Mouse (Mus musculus): ENCODE data around the gene H2al1j. TPM values are rescaled to one million over a fixed set of nuclear protein-coding genes. Genes with fewer than 3 reads are reported as not detected.
"Not testable (repeated sequence)": the region's sequence is repeated elsewhere in the genome, so short reads cannot be mapped to it uniquely, and the experiment has no call there.

The H2al1j gene
- total RNA-seq (2021): not detected

- intact Hi-C loops (cut with DNase I); DNase-seq (ENCODE audit: extremely low spot score in 1 of 2, low spot score in 2 of 2): not testable (repeated sequence)
These were observed at the start of gene H2al1j for GRCm38 (mm10) chrX:11327522-11327921. Gene H2al1j, plus strand, starts transcription at chrX:11327822.

DNA sequence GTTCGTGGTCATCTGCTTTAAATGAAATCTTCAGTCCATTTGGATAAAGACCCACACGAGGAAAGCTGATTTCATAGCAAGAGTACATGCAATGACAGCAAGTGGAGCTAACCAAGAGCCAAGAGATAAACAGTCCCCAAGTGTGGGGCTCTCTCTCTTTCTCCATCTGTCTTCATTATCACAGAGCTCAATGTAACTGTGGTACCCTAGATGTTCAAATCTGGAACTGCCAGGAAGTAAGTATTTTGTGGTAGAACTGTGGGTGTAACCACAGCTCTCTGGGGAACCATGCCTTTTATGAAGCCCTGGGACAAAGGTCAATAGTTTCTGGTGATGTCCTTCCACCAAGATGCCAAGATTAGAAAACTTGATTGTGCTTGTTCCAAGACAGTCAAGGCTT lies 46.9 kb upstream of the H2al1j start:
- DNase-seq (ENCODE audit: extremely low spot score in 1 of 2, low spot score in 2 of 2): no peak
- intact Hi-C loops (cut with DNase I): no loop called here

DNA sequence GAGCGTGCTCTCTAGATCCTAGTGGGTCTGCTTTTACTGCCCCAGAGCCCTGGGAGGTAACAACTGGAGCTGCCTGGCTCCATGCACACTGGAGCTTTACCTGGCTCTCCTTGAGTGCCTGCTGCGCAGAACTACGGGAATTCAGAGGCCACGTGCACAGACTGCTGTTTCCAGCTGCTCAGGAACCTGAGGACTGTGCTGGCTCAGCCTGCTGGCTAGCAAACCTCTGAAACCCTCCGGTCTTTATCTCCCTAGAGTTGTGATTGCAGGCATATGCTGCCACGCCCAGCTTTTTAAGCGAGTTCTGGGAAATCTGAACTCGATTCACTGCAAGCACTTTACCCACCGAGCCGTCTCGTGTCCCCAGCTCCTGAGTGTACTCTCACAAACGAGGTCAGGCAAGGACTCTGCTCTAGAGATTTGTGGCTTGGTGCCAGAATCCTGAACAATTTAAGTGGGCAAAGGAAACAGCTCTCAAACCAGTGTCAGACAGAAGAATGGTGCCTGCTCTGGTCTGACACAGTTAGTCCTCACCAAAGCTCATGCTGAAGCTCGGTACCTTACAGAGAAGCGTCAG lies 39.2 kb upstream of the H2al1j start:
- peak; percentile 9 to 15 for DNase-seq (ENCODE audit: extremely low spot score in 1 of 2, low spot score in 2 of 2)
- intact Hi-C loops (cut with DNase I): no loop called here

DNA sequence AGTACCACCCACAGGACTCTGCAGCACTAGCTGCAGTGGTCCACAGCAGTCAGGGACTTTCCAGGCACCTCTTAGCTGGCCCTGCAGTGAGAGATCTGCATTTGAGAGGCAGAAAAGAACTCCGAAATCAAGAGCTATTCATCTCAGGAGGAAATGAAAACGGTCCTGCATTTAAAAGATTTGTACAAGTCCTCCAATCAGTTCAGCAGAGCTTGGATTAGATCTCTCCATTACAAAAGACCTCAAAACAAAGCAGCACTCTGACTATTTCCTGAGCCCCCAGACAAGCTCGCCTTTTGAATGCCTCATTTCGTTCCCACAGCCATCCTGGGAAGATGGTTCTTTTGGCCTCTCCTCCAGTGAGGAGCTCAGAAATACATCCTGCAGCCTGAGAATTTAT lies 38.4 kb upstream of the H2al1j start:
- intact Hi-C loops (cut with DNase I): no loop called here
- DNase-seq (ENCODE audit: extremely low spot score in 1 of 2, low spot score in 2 of 2): no peak

- intact Hi-C loops (cut with DNase I); DNase-seq (ENCODE audit: extremely low spot score in 1 of 2, low spot score in 2 of 2): not testable (repeated sequence)
These were observed 28.7 kb upstream of the H2al1j start, which contains the start of gene H2al1a for GRCm38 (mm10) chrX:11298957-11299356. Gene H2al1a, plus strand, starts transcription at chrX:11299257.

DNA sequence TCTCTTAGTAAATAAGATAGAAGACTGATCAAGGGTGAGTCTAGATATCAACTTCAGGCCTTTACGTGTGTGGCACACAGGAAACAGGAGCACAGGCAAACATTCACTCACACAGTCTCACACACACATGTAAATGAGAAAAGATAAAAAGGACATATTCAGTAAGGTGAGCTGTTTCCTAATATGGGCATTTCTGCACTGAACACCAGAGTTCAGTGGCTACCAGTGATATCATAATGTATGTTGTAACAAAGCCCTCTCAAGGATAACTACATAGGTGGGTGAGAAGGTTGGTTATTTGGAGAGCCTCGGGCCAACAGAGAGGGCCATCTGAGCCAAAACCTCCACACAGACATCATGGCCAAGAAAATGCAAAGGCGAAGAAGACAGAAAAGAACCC lies 25.5 kb upstream of the H2al1j start, which contains the start of gene H2al1b:
Gene H2al1b, plus strand, starts transcription at position 301 of the 400 bp plus-strand sequence.
- DNase-seq (ENCODE audit: extremely low spot score in 1 of 2, low spot score in 2 of 2); intact Hi-C loops (cut with DNase I): not testable (repeated sequence)

- DNase-seq (ENCODE audit: extremely low spot score in 1 of 2, low spot score in 2 of 2); intact Hi-C loops (cut with DNase I): not testable (repeated sequence)
These were observed 22.3 kb upstream of the H2al1j start, which contains the start of gene H2al1c for GRCm38 (mm10) chrX:11305355-11305754. Gene H2al1c, plus strand, starts transcription at chrX:11305655.

DNA sequence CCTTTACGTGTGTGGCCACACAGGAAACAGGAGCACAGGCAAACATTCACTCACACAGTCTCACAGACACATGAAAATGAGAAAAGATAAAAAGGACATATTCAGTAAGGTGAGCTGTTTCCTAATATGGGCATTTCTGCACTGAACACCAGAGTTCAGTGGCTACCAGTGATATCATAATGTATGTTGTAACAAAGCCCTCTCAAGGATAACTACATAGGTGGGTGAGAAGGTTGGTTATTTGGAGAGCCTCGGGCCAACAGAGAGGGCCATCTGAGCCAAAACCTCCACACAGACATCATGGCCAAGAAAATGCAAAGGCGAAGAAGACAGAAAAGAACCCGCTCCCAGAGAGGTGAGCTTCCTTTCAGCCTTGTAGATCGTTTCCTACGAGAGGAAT lies 19.1 kb upstream of the H2al1j start, which contains the start of gene H2al1d:
Gene H2al1d, plus strand, starts transcription at position 301 of the 400 bp plus-strand sequence.
- intact Hi-C loops (cut with DNase I); DNase-seq (ENCODE audit: extremely low spot score in 1 of 2, low spot score in 2 of 2): not testable (repeated sequence)

GRCm38 (mm10) chrX:11311634-11312033 lies 16.0 kb upstream of the H2al1j start, which contains the start of gene H2al1e:
Gene H2al1e, plus strand, starts transcription at chrX:11311934.
- intact Hi-C loops (cut with DNase I); DNase-seq (ENCODE audit: extremely low spot score in 1 of 2, low spot score in 2 of 2): not testable (repeated sequence)

GRCm38 (mm10) chrX:11314858-11315257 lies 12.8 kb upstream of the H2al1j start, which contains the start of gene H2al1f:
Gene H2al1f, plus strand, starts transcription at chrX:11315158.
- DNase-seq (ENCODE audit: extremely low spot score in 1 of 2, low spot score in 2 of 2); intact Hi-C loops (cut with DNase I): not testable (repeated sequence)

- intact Hi-C loops (cut with DNase I); DNase-seq (ENCODE audit: extremely low spot score in 1 of 2, low spot score in 2 of 2): not testable (repeated sequence)
These were observed 9.7 kb upstream of the H2al1j start, which contains the start of gene H2al1g for GRCm38 (mm10) chrX:11317956-11318355. Gene H2al1g, plus strand, starts transcription at chrX:11318256.

GRCm38 (mm10) chrX:11321192-11321591 lies 6.4 kb upstream of the H2al1j start, which contains the start of gene H2al1h:
Gene H2al1h, plus strand, starts transcription at chrX:11321492.
- DNase-seq (ENCODE audit: extremely low spot score in 1 of 2, low spot score in 2 of 2); intact Hi-C loops (cut with DNase I): not testable (repeated sequence)

GRCm38 (mm10) chrX:11324359-11324758 lies 3.3 kb upstream of the H2al1j start, which contains the start of gene H2al1i:
Gene H2al1i, plus strand, starts transcription at chrX:11324659.
- intact Hi-C loops (cut with DNase I); DNase-seq (ENCODE audit: extremely low spot score in 1 of 2, low spot score in 2 of 2): not testable (repeated sequence)

DNA sequence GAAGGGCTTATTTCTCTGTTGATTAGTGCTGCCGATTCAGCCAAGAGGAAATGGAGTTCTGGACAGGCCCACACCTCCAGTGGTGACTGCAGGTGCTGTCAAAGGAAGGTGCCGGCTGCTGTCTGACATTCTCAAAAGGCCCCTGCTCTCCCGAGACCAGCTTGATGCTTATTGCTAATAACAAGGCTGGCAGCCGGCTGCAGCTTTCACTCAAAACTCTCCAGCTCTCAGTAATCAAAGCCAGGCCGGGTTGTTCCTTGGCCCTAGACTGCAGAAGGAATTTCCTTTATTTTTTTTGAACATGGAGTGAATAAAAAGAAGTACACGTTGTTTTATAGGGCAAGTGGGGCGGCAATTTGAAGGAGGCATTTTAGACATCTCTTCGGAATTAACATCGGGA lies 18.1 kb downstream of the H2al1j start:
- peak in 1 of 2 experiments; percentile 13 for DNase-seq (ENCODE audit: extremely low spot score in 1 of 2, low spot score in 2 of 2)
- intact Hi-C loops (cut with DNase I): no loop called here

DNA sequence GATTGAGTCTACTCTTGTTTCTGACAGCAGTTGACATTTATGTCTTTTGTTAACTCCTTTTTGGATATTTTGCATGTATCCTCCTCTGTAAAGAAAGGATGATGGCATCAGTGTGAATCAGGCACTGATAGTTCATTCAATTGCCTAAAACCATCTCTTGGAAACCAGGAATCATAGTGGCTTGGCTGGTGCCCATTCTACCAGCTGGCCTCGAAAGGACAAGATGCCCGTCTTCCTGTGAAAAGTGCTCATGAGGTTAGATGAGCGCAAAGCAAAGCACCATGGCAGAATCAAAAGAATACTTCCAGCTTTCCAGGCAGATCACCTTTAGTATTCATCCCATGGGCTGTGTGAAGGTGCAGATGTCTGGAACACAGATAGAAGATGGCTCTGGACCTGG lies 19.1 kb downstream of the H2al1j start:
- intact Hi-C loops (cut with DNase I): no loop called here

DNA sequence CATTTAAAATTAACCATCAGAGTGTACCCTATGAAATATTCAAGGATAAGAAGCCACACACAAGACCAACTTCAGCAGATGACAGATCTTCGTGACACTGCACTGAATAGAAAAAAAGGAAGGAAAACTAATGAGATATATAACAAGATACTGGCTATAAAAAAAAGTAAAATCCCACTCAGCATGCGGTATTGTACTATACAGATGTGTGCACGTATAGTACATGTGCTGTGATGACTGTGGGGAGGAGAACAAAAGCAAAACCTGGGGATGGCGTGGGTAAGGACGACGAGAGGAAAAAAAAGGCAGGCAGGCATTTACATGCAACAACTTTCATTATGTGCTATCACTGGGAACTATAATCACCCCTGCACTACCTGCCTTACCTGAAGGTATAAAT lies 33.2 kb downstream of the H2al1j start:
- intact Hi-C loops (cut with DNase I): no loop called here
- no peak for DNase-seq (ENCODE audit: extremely low spot score in 1 of 2, low spot score in 2 of 2)

More for the DNA sequence above, 19.1 kb downstream of the H2al1j start:
- DNase-seq (ENCODE audit: extremely low spot score in 1 of 2, low spot score in 2 of 2): no peak

GRCm38 (mm10) chrX:11361261-11361660 lies 33.6 kb downstream of the H2al1j start:
- intact Hi-C loops (cut with DNase I): no loop called here
- no peak for DNase-seq (ENCODE audit: extremely low spot score in 1 of 2, low spot score in 2 of 2)

DNA sequence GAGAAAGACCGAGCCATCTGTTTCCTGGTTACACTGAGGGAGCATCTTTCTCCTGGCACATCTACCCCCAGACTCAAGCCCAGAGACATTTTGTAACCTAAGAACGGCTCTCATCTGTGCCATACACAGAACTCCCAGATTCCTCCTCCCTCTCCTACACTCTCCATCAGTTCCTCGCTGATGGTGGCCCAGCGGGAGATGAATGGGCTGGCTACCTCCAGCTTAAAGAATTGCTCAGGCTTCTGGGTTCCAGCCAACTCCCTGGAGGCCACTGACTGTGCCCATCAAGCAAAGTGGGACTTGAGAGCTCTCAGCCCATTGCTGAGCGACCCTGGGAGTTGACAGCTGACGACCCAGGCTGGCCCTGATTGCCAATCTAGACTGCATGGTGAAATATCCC lies 36.3 kb downstream of the H2al1j start:
- no peak for DNase-seq (ENCODE audit: extremely low spot score in 1 of 2, low spot score in 2 of 2)
- intact Hi-C loops (cut with DNase I): no loop called here

GRCm38 (mm10) chrX:11365151-11365550 lies 37.5 kb downstream of the H2al1j start:
- intact Hi-C loops (cut with DNase I): no loop called here
- DNase-seq (ENCODE audit: extremely low spot score in 1 of 2, low spot score in 2 of 2): peak in 1 of 2 experiments; percentile 13

Measured in left cerebral cortex, postnatal 10 days (tissue).